Mouse (Mus musculus): Measurements from ENCODE around the gene Lpar1. TPM values are rescaled to one million over a fixed set of nuclear protein-coding genes. Genes with fewer than 3 reads are reported as not detected.

Gene Lpar1
- total and polyA plus RNA-seq, 2 experiments from 2014 or later = 14.3 to 24.3 TPM

DNA sequence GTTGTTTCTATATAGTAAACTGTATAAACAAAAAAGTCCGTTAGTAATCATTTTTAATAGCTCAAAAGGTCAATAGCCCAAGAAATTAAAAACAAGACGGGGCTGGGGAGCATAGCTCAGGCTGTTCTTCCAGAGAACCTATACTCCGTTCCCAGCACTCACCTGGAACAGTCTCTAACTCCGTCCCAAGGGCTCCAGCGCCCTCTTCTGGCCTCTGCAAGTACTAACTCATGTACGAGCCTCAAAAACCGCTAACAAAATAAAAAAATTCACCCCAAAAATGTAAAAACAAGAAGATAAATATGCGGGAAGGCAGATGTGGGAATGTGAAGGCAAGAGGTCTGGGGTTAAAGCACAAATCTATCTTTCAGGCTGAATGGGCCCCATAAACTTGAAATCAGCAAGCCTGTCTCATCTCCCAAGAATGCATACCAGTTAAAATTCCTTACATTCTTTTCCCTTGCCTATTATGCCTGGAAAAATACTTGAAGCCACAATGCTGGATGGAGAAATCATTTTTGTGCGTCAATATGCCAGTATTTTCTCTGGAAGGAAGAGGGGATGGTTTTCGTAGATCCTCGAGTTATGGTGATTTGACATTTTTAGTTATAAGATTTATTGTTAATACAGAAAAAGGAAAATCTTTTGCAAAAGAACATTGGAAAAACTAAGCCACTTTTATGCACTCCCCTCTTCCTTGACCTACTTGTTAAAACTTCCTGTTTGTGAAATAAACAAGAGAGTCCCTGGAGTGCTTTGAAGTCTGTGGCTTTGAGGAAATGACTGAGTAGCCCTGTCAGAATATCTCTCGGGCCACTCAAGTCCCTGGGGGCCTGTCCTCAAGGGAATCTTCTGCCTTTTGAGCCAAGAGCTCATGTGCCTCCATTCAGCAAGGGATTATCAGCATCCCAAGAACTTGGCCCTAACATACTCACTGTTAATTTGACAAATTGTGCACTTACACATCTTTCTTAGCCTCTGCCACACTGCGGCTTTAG, 140.2 kb downstream of the Lpar1 start:
- ATAC-seq (no peak), DNase-seq (ENCODE audit: low spot score) (no peak)
- Histone ChIP-seq H3K9ac (replicated peaks; ENCODE audit: low read length) (no peak overlapping the region), H3K27me3 (ENCODE audit: insufficient read depth, low read length) (no peaks in the 10 kb centered on the region), H3K9me3 (ENCODE audit: low read length) (no peaks in the 10 kb centered on the region), H3K4me3 (ENCODE audit: low read length) (no peak overlapping the region), H3K4me2 (ENCODE audit: low read depth, low read length) (no peak overlapping the region), H3K36me3 (ENCODE audit: insufficient read depth, low read length) (no peaks in the 10 kb centered on the region), H3K4me1 (ENCODE audit: insufficient read depth, low read length) (no peaks in the 10 kb centered on the region), H3K27ac (no peak overlapping the region)
- 80% methylated on average over 13 of the region's 13 CpGs for WGBS
- no peak for TF ChIP-seq CTCF (IDR thresholded peaks at IDR 0.05; ENCODE audit: low read depth)

GRCm38 (mm10) chr4:58401973-58402501, 151.7 kb downstream of the Lpar1 start:
- Histone ChIP-seq H3K27ac (no peak overlapping the region), H3K9ac (replicated peaks; ENCODE audit: low read length) (no peak overlapping the region), H3K4me2 (ENCODE audit: low read depth, low read length) (no peak overlapping the region), H3K27me3 (ENCODE audit: insufficient read depth, low read length) (no peaks in the 10 kb centered on the region), H3K4me1 (ENCODE audit: insufficient read depth, low read length) (no peaks in the 10 kb centered on the region), H3K4me3 (ENCODE audit: low read length) (no peak overlapping the region), H3K36me3 (ENCODE audit: insufficient read depth, low read length) (no peaks in the 10 kb centered on the region), H3K9me3 (ENCODE audit: low read length) (no peaks in the 10 kb centered on the region)
- WGBS = 52% methylated on average over 4 of the region's 4 CpGs
- TF ChIP-seq CTCF (IDR thresholded peaks at IDR 0.05; ENCODE audit: low read depth) = no peak
- peak; percentile 72 for ATAC-seq
- DNase-seq (ENCODE audit: low spot score) = peak; percentile 66

GRCm38 (mm10) chr4:58400861-58401341, 152.8 kb downstream of the Lpar1 start:
- H3K4me2 ChIP-seq (ENCODE audit: low read depth, low read length) = no peak overlapping the region
- no peak overlapping the region for H3K9ac ChIP-seq (replicated peaks; ENCODE audit: low read length)
- DNase-seq (ENCODE audit: low spot score) (peak; percentile 73), ATAC-seq (peak; percentile 76)
- no peaks in the 10 kb centered on the region for H3K27me3 ChIP-seq (ENCODE audit: insufficient read depth, low read length)
- no peak for TF ChIP-seq CTCF (IDR thresholded peaks at IDR 0.05; ENCODE audit: low read depth)
- no peaks in the 10 kb centered on the region for H3K4me1 ChIP-seq (ENCODE audit: insufficient read depth, low read length)
- H3K4me3 ChIP-seq (ENCODE audit: low read length) = no peak overlapping the region
- H3K9me3 ChIP-seq (ENCODE audit: low read length) = no peaks in the 10 kb centered on the region
- no peaks in the 10 kb centered on the region for H3K36me3 ChIP-seq (ENCODE audit: insufficient read depth, low read length)
- H3K27ac ChIP-seq = no peak overlapping the region
- WGBS = 71% methylated on average over 12 of the region's 12 CpGs

Small RNA genes lying within 50 kb of the gene (microRNA-seq; reads per million reads assigned to microRNA genes)
- 0 to 0.71 reads per million in 2 experiments for gene Mir3095

Other genes starting within 250 kb of the Lpar1 start
- 0.25 and 0.89 TPM in 2 replicates for gene Olfr267, start 233.8 kb upstream of the Lpar1 start, total RNA-seq (2014; rRNA removed)
- 0.10 TPM in 1 of 2 replicates, not detected in the other for gene Olfr267, start 233.8 kb upstream of the Lpar1 start, polyA plus RNA-seq (2015; fragmentation: Nextera tagmentation; extraction: Ambion mirVana)

Measured in hindbrain, postnatal 0 days (tissue).